ENCODE assay signal across 9 mouse cellular contexts in the genomic region with DNA sequence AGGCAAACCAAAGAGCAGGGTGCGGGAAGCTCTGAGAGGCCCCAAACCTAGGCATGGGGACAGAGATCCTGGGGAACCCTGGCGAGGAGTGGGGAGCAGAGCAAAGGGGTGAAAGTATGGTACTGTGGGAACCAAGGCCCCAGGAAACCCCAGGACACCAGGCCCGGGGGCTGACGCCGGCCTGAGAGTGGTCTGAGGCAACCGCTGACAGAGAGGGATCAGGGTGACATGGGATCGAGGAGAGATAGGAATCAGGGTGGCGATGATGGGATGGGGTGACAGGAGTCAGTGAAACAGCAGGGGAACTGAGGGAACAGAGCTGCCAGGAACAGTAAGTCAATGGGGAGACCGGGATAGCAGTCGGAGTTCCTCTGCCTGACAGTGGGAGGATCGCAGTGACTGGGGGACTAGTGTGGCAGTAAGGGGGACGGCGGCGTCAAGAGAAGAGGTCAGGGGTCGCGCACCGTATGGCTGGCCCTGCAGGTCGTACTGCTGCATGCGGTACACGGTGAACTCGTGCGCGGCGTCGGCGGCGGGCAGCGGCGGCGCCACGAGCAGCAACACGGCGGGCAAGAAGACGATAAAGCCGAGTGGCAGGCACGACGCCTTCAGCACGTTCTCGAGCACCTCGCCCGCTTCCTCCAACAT. TPM values are rescaled to one million over a fixed set of nuclear protein-coding genes. Genes with fewer than 3 reads are reported as not detected.
DNase-seq lines count a peak whose midpoint lies in the region; ATAC-seq and TF ChIP-seq lines count a peak whose summit lies in the region.
"Had no signal": no experiment of that assay in that cellular context is flagged by ENCODE, and none has a peak within 500 bp of the region (broad histone marks: within the 10 kb centered on the region; RNA-seq: fewer than 3 reads in every experiment).

No protein-coding gene starts in this region.

- peak; percentile 5 for ATAC-seq in kidney, embryonic 15.5 days (replicated peaks; ENCODE audit: low FRiP score)
- ATAC-seq in liver, embryonic 11.5 days (replicated peaks; ENCODE audit: low FRiP score), result peak; percentile 11

- H3K9ac ChIP-seq in kidney, embryonic 15.5 days, result peak overlapping the region; percentile 88
- peak overlapping the region; percentile 96 for H3K9ac ChIP-seq in MEL (ENCODE audit: control insufficient read depth, low read depth, low read length, poor library complexity, severe bottlenecking)
- peak overlapping the region; percentile 95 for H3K9ac ChIP-seq in liver, embryonic 11.5 days (ENCODE audit: low read depth, low read length)

- peak overlapping the region; percentile 48 for H3K27ac ChIP-seq in kidney, embryonic 15.5 days
- peak overlapping the region; percentile 54 for H3K27ac ChIP-seq in MEL (ENCODE audit: control insufficient read depth, low read depth, low read length)
- peak overlapping the region; percentile 74 for H3K27ac ChIP-seq in liver, embryonic 11.5 days (ENCODE audit: low read depth, low read length)

- 2% methylated on average over 41 of the region's 41 CpGs for WGBS in kidney, embryonic 15.5 days
- WGBS in liver, embryonic 11.5 days, result under 1% methylated on average over 41 of the region's 41 CpGs

- TF ChIP-seq CTCF in MEL (IDR thresholded peaks at IDR 0.05 in 2 of 3, conservative IDR thresholded peaks at IDR 0.05 in 1 of 3; ENCODE audit: control insufficient read depth in 1 of 3, insufficient read depth in 1 of 3, low read depth in 2 of 3, low read length in 3 of 3, poor library complexity in 1 of 3, severe bottlenecking in 1 of 3), result no peak

- H3K4me2 ChIP-seq in kidney, embryonic 15.5 days, result peak overlapping the region; percentile 94
- peak overlapping the region; percentile 78 for H3K4me2 ChIP-seq in liver, embryonic 11.5 days

- no peak for TF ChIP-seq RAD21 in MEL (IDR thresholded peaks at IDR 0.05; ENCODE audit: low read depth, low read length)

- no peaks in the 10 kb centered on the region for H3K9me3 ChIP-seq in kidney, embryonic 15.5 days (replicated peaks)
- H3K9me3 ChIP-seq in MEL (replicated peaks; ENCODE audit: insufficient read depth, low read length), result no peaks in the 10 kb centered on the region
- no peaks in the 10 kb centered on the region for H3K9me3 ChIP-seq in liver, embryonic 11.5 days (ENCODE audit: control insufficient read depth, low read length)

- TF ChIP-seq POLR2A in MEL (IDR thresholded peaks at IDR 0.05; ENCODE audit: control insufficient read depth in 1 of 2, insufficient read depth in 1 of 2, low read depth in 1 of 2, low read length in 2 of 2, poor library complexity in 1 of 2), result peak in 1 of 2 experiments; percentile 65; a peak in 3 of 4 replicates

- peak overlapping the region; percentile 94 for H3K4me3 ChIP-seq in kidney, embryonic 15.5 days (replicated peaks)
- H3K4me3 ChIP-seq in MEL (ENCODE audit: control insufficient read depth in 1 of 2, insufficient read depth in 1 of 2, low read depth in 2 of 2, low read length in 2 of 2), result peak overlapping the region; percentile 55 to 76
- H3K4me3 ChIP-seq in liver, embryonic 11.5 days (ENCODE audit: low read depth, low read length), result peak overlapping the region; percentile 92

- no peaks in the 10 kb centered on the region for H3K27me3 ChIP-seq in kidney, embryonic 15.5 days
- H3K27me3 ChIP-seq in MEL (ENCODE audit: control insufficient read depth in 1 of 2, insufficient read depth in 2 of 2, low read length in 2 of 2), result no peaks in the 10 kb centered on the region
- no peaks in the 10 kb centered on the region for H3K27me3 ChIP-seq in liver, embryonic 11.5 days (replicated peaks; ENCODE audit: control insufficient read depth, insufficient read depth, low read length)

- peaks cover 31% of the 10 kb centered on the region for H3K36me3 ChIP-seq in kidney, embryonic 15.5 days
- peaks cover 0 to 14% of the 10 kb centered on the region in 2 experiments; a peak in 3 of 4 replicates for H3K36me3 ChIP-seq in MEL (ENCODE audit: control insufficient read depth in 1 of 2, insufficient read depth in 2 of 2, low read length in 2 of 2)
- H3K36me3 ChIP-seq in liver, embryonic 11.5 days (ENCODE audit: control insufficient read depth, insufficient read depth, low read length), result peaks cover 19% of the 10 kb centered on the region

- peaks cover 38% of the 10 kb centered on the region for H3K4me1 ChIP-seq in kidney, embryonic 15.5 days
- peaks cover 0 to 28% of the 10 kb centered on the region in 2 experiments; a peak in 3 of 4 replicates for H3K4me1 ChIP-seq in MEL (ENCODE audit: control insufficient read depth in 1 of 2, insufficient read depth in 2 of 2, low read length in 2 of 2)
- H3K4me1 ChIP-seq in liver, embryonic 11.5 days (replicated peaks; ENCODE audit: control insufficient read depth, insufficient read depth, low read length), result peaks cover 44% of the 10 kb centered on the region

- TF ChIP-seq EP300 in MEL (IDR thresholded peaks at IDR 0.05; ENCODE audit: low read depth in 1 of 2, low read length in 2 of 2), result no peak

- DNase-seq in kidney, adult 11 months, result no peak
- DNase-seq in MEL (ENCODE audit: low read depth, low spot score) (no peak), adipocyte (ENCODE audit: low spot score) (no peak)
- DNase-seq in fibroblast of lung, adult 2 months (ENCODE audit: low read depth), result peak; percentile 13
- no peak for DNase-seq in liver, embryonic 11.5 days (ENCODE audit: low spot score)
- DNase-seq in T-cell, adult 2 months (ENCODE audit: low spot score), result no peak
- DNase-seq in gastrocnemius, postnatal 25 days, result no peak

- peaks cover 29% of the 10 kb centered on the region for H3K79me2 ChIP-seq in MEL (ENCODE audit: control insufficient read depth, insufficient read depth, low read length, poor library complexity)

TF ChIP-seq in MEL, 35 proteins besides CTCF, POLR2A, EP300 and RAD21:
- no peak for TF ChIP-seq ZC3H11A (IDR thresholded peaks at IDR 0.05; ENCODE audit: low read depth, low read length)
- TF ChIP-seq CHD1 (IDR thresholded peaks at IDR 0.05; ENCODE audit: low read depth, low read length), result 0 out of 2 replicates have a peak, but pooled peaks have one; percentile 23
- TF ChIP-seq MXI1 (IDR thresholded peaks at IDR 0.05; ENCODE audit: low read depth, low read length), result no peak
- TF ChIP-seq UBTF (IDR thresholded peaks at IDR 0.05; ENCODE audit: borderline replicate concordance, insufficient read depth, low read depth, low read length), result no peak
- no peak for TF ChIP-seq POLR2AphosphoS5 (IDR thresholded peaks at IDR 0.05; ENCODE audit: borderline replicate concordance, low read depth, low read length)
- no peak for TF ChIP-seq E2F4 (IDR thresholded peaks at IDR 0.05; ENCODE audit: borderline replicate concordance, low read depth, low read length)
- TF ChIP-seq MEF2A (IDR thresholded peaks at IDR 0.05; ENCODE audit: extremely low read depth, insufficient replicate concordance, low read depth, low read length, poor library complexity, severe bottlenecking), result no peak
- TF ChIP-seq NELFE (IDR thresholded peaks at IDR 0.05; ENCODE audit: low read depth, low read length), result no peak
- TF ChIP-seq MYC (IDR thresholded peaks at IDR 0.05; ENCODE audit: low read depth, low read length), result 0 out of 2 replicates have a peak, but pooled peaks have one; percentile 27

RNA-seq across cellular contexts. Expression of gene Ncln, which starts 0.5 kb away (rescaled TPM):
- polyA plus RNA-seq in kidney, embryonic 15.5 days (2015; fragmentation: Nextera tagmentation; extraction: Ambion mirVana), result 85.7 and 93.5 TPM in 2 replicates
- 120 and 136 TPM in 2 replicates for total RNA-seq in MEL (2012; rRNA removed)
- polyA plus RNA-seq in MEL (2012; ENCODE audit: insufficient read depth in 1 of 2, insufficient read length in 2 of 2, low read depth in 1 of 2, low replicate concordance in 2 of 2, missing spikeins in 1 of 2), result 100 to 1,000 TPM; 215 to 276 TPM
- polyA plus RNA-seq in liver, embryonic 11.5 days (2014; fragmentation: Nextera tagmentation; extraction: Ambion mirVana), result 92.2 and 97.9 TPM in 2 replicates
- 10 to 100 TPM; 34.2 to 47.8 TPM for total RNA-seq in gastrocnemius, postnatal 25 days (2021)

RNA-seq across cellular contexts. Expression of gene S1pr4, which starts 4.2 kb away (rescaled TPM):
- polyA plus RNA-seq in kidney, embryonic 15.5 days (2015; fragmentation: Nextera tagmentation; extraction: Ambion mirVana), result 1.2 and 1.4 TPM in 2 replicates
- 1.7 and 2.1 TPM in 2 replicates for total RNA-seq in MEL (2012; rRNA removed)
- polyA plus RNA-seq in MEL (2012; ENCODE audit: insufficient read depth in 1 of 2, insufficient read length in 2 of 2, low read depth in 1 of 2, low replicate concordance in 2 of 2, missing spikeins in 1 of 2), result 1 to 10 TPM in 1 of 2 experiments, not detected in 1; 1.6 TPM
- polyA plus RNA-seq in liver, embryonic 11.5 days (2014; fragmentation: Nextera tagmentation; extraction: Ambion mirVana), result 4.5 and 4.6 TPM in 2 replicates
- total RNA-seq in gastrocnemius, postnatal 25 days (2021), result under 1 TPM; 0.99 to 1.00 TPM

RNA-seq across cellular contexts. Expression of gene Celf5, which starts 13.2 kb away (rescaled TPM):
- polyA plus RNA-seq in kidney, embryonic 15.5 days (2015; fragmentation: Nextera tagmentation; extraction: Ambion mirVana), result 0.50 and 0.82 TPM in 2 replicates
- total RNA-seq in MEL (2012; rRNA removed), result 0.03 and 0.08 TPM in 2 replicates
- under 1 TPM in 1 of 2 experiments, not detected in 1; 0.38 TPM for polyA plus RNA-seq in MEL (2012; ENCODE audit: insufficient read depth in 1 of 2, insufficient read length in 2 of 2, low read depth in 1 of 2, low replicate concordance in 2 of 2, missing spikeins in 1 of 2)
- 0.12 TPM in 1 of 2 replicates, not detected in the other for polyA plus RNA-seq in liver, embryonic 11.5 days (2014; fragmentation: Nextera tagmentation; extraction: Ambion mirVana)
- total RNA-seq in gastrocnemius, postnatal 25 days (2021), result under 1 TPM in 1 of 2 experiments, not detected in 1; 0.24 TPM
- total RNA-seq: neutrophil, adult 5-6 weeks had no signal

RNA-seq across cellular contexts. Expression of gene Gna15, which starts 28.3 kb away (rescaled TPM):
- polyA plus RNA-seq in kidney, embryonic 15.5 days (2015; fragmentation: Nextera tagmentation; extraction: Ambion mirVana), result 0.89 and 1.00 TPM in 2 replicates
- total RNA-seq in MEL (2012; rRNA removed), result 28.2 and 33.0 TPM in 2 replicates
- 100 to 1,000 TPM in 1 of 2 experiments, 10 to 100 TPM in 1; 23.0 to 142 TPM for polyA plus RNA-seq in MEL (2012; ENCODE audit: insufficient read depth in 1 of 2, insufficient read length in 2 of 2, low read depth in 1 of 2, low replicate concordance in 2 of 2, missing spikeins in 1 of 2)
- polyA plus RNA-seq in liver, embryonic 11.5 days (2014; fragmentation: Nextera tagmentation; extraction: Ambion mirVana), result 10.1 and 11.3 TPM in 2 replicates
- under 1 TPM; 0.36 to 0.62 TPM for total RNA-seq in gastrocnemius, postnatal 25 days (2021)

RNA-seq across cellular contexts. Expression of gene Nfic, which starts 40.3 kb away (rescaled TPM):
- polyA plus RNA-seq in kidney, embryonic 15.5 days (2015; fragmentation: Nextera tagmentation; extraction: Ambion mirVana), result 67.9 and 84.5 TPM in 2 replicates
- 2.0 and 3.6 TPM in 2 replicates for total RNA-seq in MEL (2012; rRNA removed)
- 1 to 10 TPM in 1 of 2 experiments, not detected in 1; 9.7 TPM for polyA plus RNA-seq in MEL (2012; ENCODE audit: insufficient read depth in 1 of 2, insufficient read length in 2 of 2, low read depth in 1 of 2, low replicate concordance in 2 of 2, missing spikeins in 1 of 2)
- 15.4 and 21.4 TPM in 2 replicates for polyA plus RNA-seq in liver, embryonic 11.5 days (2014; fragmentation: Nextera tagmentation; extraction: Ambion mirVana)
- 100 to 1,000 TPM; 215 to 268 TPM for total RNA-seq in gastrocnemius, postnatal 25 days (2021)
